Mouse (Mus musculus) midbrain, embryonic 11.5 days (tissue): ENCODE measurements around the gene Nck2. TPM values are rescaled to one million over a fixed set of nuclear protein-coding genes. Genes with fewer than 3 reads are reported as not detected.

Experiments
- ATAC-seq: fragments of 200-750 bp; cut with Nextera tagmentation; 2 replicates; pipeline ENCODE4 v1.8.0; 2017; ENCODE audit warnings: moderate TSS enrichment, moderate library complexity; ENCODE audit not compliant: low FRiP score
- DNase-seq: peaks from one replicate; pipeline ENCODE4 v3.0.0; 2015; ENCODE audit warnings: low spot score; ENCODE audit errors: missing footprints
- H3K27ac ChIP-seq: fragments of 300-500 bp; sonication (generic); 2 replicates; pipeline ENCODE4 v1.5.1; 2014; ENCODE audit warnings: low read depth, low read length
- H3K27me3 ChIP-seq: fragments of 300-500 bp; sonication (generic); 2 replicates; pipeline ENCODE4 v1.6.1; 2014; ENCODE audit warnings: mild to moderate bottlenecking, low read length, moderate library complexity, mixed read lengths; ENCODE audit not compliant: control insufficient read depth, insufficient read depth
- H3K36me3 ChIP-seq: fragments of 300-500 bp; sonication (generic); 2 replicates; pipeline ENCODE4 v1.6.1; 2014; ENCODE audit warnings: mild to moderate bottlenecking, low read length, moderate library complexity, mixed read lengths; ENCODE audit not compliant: control insufficient read depth, insufficient read depth
- H3K4me1 ChIP-seq: fragments of 300-500 bp; sonication (generic); 2 replicates; pipeline ENCODE4 v1.6.1; 2014; ENCODE audit warnings: low read length; ENCODE audit not compliant: control insufficient read depth, insufficient read depth
- H3K4me2 ChIP-seq: fragments of 300-500 bp; sonication (generic); 2 replicates; pipeline ENCODE4 v1.6.1; 2014; ENCODE audit warnings: mild to moderate bottlenecking, moderate library complexity
- H3K4me3 ChIP-seq: fragments of 300-500 bp; sonication (generic); 2 replicates; pipeline ENCODE4 v1.5.1; 2014; ENCODE audit warnings: low read depth, low read length
- H3K9ac ChIP-seq: fragments of 300-500 bp; sonication (generic); 2 replicates; pipeline ENCODE4 v1.6.1; 2014; ENCODE audit warnings: low read length
- H3K9me3 ChIP-seq: fragments of 300-500 bp; sonication (generic); 2 replicates; pipeline ENCODE4 v1.6.1; 2016; ENCODE audit warnings: low read length; ENCODE audit not compliant: control insufficient read depth
- WGBS: fragments of 180-500 bp; shearing (Covaris S2); extraction: QIAGEN DNeasy Blood & Tissue Kit; methylation state at CpG from one replicate; pipeline ENCODE4 v1.1.7; 2014; 5-methylcytosine and 5-hydroxymethylcytosine counted together
- polyA plus RNA-seq: library from polyadenylated mRNA; unstranded; fragments of >200 nt; fragmentation: Nextera tagmentation; extraction: Ambion mirVana; gene quantifications from 2 replicates; pipeline ENCODE4 v1.2.1, GENCODE M21; 2014

The Nck2 gene
- polyA plus RNA-seq, 1 experiment from 2014 or later, result 33.6 TPM

DNA sequence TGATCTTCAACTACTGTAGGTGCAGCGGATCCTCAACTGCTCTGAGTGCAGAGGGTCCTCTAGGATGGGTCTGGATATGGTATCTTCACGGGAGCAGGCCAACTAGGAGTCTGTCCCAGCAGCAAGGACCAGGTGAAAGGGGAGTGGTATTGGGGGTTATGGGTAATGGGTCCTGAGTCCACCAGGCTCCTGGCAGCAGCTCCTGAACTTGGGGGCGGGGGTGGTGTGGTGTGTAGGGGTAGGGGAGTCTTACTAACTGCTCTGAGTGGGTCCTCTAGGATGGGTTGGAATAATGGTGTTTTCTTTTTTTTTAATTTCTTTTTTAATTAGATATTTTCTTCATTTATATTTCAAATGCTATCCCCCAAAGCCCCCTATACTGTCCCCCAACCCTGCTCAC, 73.0 kb downstream of the Nck2 start:
- WGBS, result 96% methylated on average over 3 of the region's 3 CpGs
- H3K4me2 ChIP-seq, result no peak overlapping the region
- no peak overlapping the region for H3K4me3 ChIP-seq
- DNase-seq (no peak), ATAC-seq (no peak)
- no peaks in the 10 kb centered on the region for H3K27me3 ChIP-seq
- no peak overlapping the region for H3K9ac ChIP-seq
- H3K4me1 ChIP-seq, result no peaks in the 10 kb centered on the region
- H3K9me3 ChIP-seq, result no peaks in the 10 kb centered on the region
- no peak overlapping the region for H3K27ac ChIP-seq
- H3K36me3 ChIP-seq, result no peaks in the 10 kb centered on the region

DNA sequence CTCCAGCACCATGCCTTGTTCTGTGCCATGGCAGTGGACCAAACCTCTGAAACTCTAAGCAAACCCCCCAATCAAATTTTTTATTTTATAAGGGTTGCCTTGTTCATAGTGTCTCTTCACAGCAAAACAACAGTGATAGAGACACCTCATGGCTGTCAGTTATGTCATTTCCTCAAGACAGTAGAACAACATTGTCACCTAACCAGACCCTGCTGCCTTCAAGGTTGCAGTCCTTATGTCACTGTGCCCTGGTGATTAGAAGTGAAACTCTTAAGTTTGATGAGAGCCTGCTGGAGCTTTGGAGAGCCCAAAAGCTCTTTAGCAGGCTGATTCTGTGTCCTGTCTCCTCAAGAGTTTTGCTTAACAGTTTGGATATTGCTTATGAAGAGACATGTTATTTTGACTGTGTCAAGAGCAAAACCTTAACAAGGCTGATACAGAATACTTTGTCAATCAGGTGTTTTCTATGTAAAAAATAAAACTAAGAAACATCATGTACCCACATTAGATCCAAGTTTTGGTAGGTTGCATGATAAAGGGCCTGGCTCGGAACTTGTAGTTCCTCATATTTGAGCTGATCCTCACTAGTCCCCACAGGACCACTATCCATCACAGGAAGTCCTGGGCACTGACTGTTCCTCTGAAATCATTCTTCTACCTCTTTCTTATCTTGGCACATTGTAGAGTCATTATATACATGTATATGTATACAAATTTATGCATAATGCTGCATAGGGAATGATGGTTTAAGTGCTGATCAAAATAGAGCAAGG, 76.0 kb downstream of the Nck2 start:
- H3K27ac ChIP-seq, result no peak overlapping the region
- WGBS, result 82% methylated on average over 1 of the region's 1 CpGs
- no peak overlapping the region for H3K4me3 ChIP-seq
- no peaks in the 10 kb centered on the region for H3K36me3 ChIP-seq
- no peak for DNase-seq
- H3K4me1 ChIP-seq, result no peaks in the 10 kb centered on the region
- no peak overlapping the region for H3K9ac ChIP-seq
- ATAC-seq, result no peak
- H3K27me3 ChIP-seq, result no peaks in the 10 kb centered on the region
- no peak overlapping the region for H3K4me2 ChIP-seq
- H3K9me3 ChIP-seq, result no peaks in the 10 kb centered on the region

- no peak overlapping the region for H3K4me2 ChIP-seq
- no peak overlapping the region for H3K9ac ChIP-seq
- no peaks in the 10 kb centered on the region for H3K4me1 ChIP-seq
- no peaks in the 10 kb centered on the region for H3K27me3 ChIP-seq
- H3K36me3 ChIP-seq, result no peaks in the 10 kb centered on the region
- no peaks in the 10 kb centered on the region for H3K9me3 ChIP-seq
- no peak overlapping the region for H3K4me3 ChIP-seq
- 95% methylated on average over 3 of the region's 3 CpGs for WGBS
- H3K27ac ChIP-seq, result no peak overlapping the region
- DNase-seq (no peak), ATAC-seq (no peak)
Observed at GRCm38 (mm10) chr1:43520989-43521371, 76.6 kb downstream of the Nck2 start.

- Histone ChIP-seq H3K4me2 (no peak overlapping the region), H3K36me3 (no peaks in the 10 kb centered on the region), H3K4me3 (no peak overlapping the region), H3K27ac (no peak overlapping the region), H3K4me1 (no peaks in the 10 kb centered on the region), H3K27me3 (no peaks in the 10 kb centered on the region), H3K9ac (no peak overlapping the region), H3K9me3 (no peaks in the 10 kb centered on the region)
- no peak for ATAC-seq
- DNase-seq, result no peak
- WGBS, result 91% methylated on average over 3 of the region's 3 CpGs
Observed at GRCm38 (mm10) chr1:43521512-43521911, 77.1 kb downstream of the Nck2 start.

GRCm38 (mm10) chr1:43521950-43522349, 77.6 kb downstream of the Nck2 start:
- WGBS, result 92% methylated on average over 4 of the region's 4 CpGs

GRCm38 (mm10) chr1:43522976-43523375, 78.6 kb downstream of the Nck2 start:
- 95% methylated on average over 2 of the region's 2 CpGs for WGBS
- H3K4me3 ChIP-seq, result no peak overlapping the region
- no peak overlapping the region for H3K4me2 ChIP-seq
- no peaks in the 10 kb centered on the region for H3K36me3 ChIP-seq
- no peak overlapping the region for H3K27ac ChIP-seq
- no peaks in the 10 kb centered on the region for H3K27me3 ChIP-seq
- H3K4me1 ChIP-seq, result no peaks in the 10 kb centered on the region
- no peak for ATAC-seq
- no peaks in the 10 kb centered on the region for H3K9me3 ChIP-seq
- no peak overlapping the region for H3K9ac ChIP-seq
- no peak for DNase-seq

More at GRCm38 (mm10) chr1:43521950-43522349, 77.6 kb downstream of the Nck2 start:
- no peaks in the 10 kb centered on the region for H3K9me3 ChIP-seq
- no peak overlapping the region for H3K9ac ChIP-seq
- ATAC-seq (no peak), DNase-seq (no peak)
- H3K4me2 ChIP-seq, result no peak overlapping the region
- no peak overlapping the region for H3K4me3 ChIP-seq
- no peaks in the 10 kb centered on the region for H3K36me3 ChIP-seq
- no peak overlapping the region for H3K27ac ChIP-seq
- no peaks in the 10 kb centered on the region for H3K27me3 ChIP-seq
- H3K4me1 ChIP-seq, result no peaks in the 10 kb centered on the region

DNA sequence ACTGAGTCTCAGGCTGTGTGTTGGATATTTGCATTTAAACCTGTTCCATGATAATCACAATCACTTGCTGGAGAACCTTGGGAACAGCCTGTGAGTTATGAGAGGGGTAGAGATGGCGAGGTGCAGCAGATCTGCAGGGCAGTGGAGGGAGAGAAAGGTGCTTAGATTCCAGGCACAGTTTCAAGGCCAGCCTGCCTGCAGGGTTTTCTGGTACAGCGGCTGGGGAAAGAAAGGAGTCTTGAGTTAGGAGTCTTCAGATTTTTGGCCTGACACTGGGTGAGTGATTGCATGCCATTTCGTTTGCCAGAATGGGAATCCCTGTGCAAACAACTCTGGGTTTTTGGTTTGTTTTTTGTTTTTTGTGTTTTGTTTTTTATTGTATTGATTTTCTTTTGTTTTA, 80.0 kb downstream of the Nck2 start:
- H3K4me3 ChIP-seq, result no peak overlapping the region
- WGBS, result 88% methylated on average over 3 of the region's 3 CpGs
- H3K4me2 ChIP-seq, result no peak overlapping the region
- H3K36me3 ChIP-seq, result no peaks in the 10 kb centered on the region
- ATAC-seq (no peak), DNase-seq (no peak)
- no peaks in the 10 kb centered on the region for H3K4me1 ChIP-seq
- H3K27me3 ChIP-seq, result no peaks in the 10 kb centered on the region
- H3K9ac ChIP-seq, result no peak overlapping the region
- H3K27ac ChIP-seq, result no peak overlapping the region
- H3K9me3 ChIP-seq, result no peaks in the 10 kb centered on the region

- whole genome bisulfite sequencing, result 97% methylated on average over 2 of the region's 2 CpGs
- no peaks in the 10 kb centered on the region for H3K4me1 ChIP-seq
- ATAC-seq, result no peak
- no peak overlapping the region for H3K4me2 ChIP-seq
- DNase-seq, result no peak
- no peaks in the 10 kb centered on the region for H3K27me3 ChIP-seq
- H3K36me3 ChIP-seq, result no peaks in the 10 kb centered on the region
- H3K9me3 ChIP-seq, result no peaks in the 10 kb centered on the region
- no peak overlapping the region for H3K9ac ChIP-seq
- H3K27ac ChIP-seq, result no peak overlapping the region
- H3K4me3 ChIP-seq, result no peak overlapping the region
Observed at GRCm38 (mm10) chr1:43528275-43528674, 83.9 kb downstream of the Nck2 start.

DNA sequence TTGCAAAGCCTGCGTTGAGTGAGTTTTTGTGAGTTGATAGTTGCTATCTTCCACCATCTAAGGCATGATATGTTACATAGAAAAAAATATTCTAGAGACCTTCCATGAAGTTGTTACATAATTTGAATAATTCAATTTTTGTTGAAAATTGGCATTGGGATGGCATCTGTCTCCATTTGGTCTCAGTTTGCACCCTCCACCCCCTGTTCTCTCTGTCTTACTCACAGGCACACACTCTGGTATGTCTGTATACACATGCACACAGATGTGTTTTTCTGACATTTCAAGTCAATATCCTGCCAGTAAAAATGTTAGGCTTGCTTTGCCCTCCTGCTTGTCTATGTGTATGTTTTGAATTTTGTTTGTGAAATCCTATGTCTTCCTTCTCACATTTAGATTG, 84.7 kb downstream of the Nck2 start:
- Histone ChIP-seq H3K27ac (no peak overlapping the region), H3K4me3 (no peak overlapping the region), H3K9me3 (no peaks in the 10 kb centered on the region), H3K36me3 (0 out of 2 replicates have a peak, but pooled peaks cover under 1% of the 10 kb centered on the region), H3K27me3 (no peaks in the 10 kb centered on the region), H3K4me1 (no peaks in the 10 kb centered on the region), H3K4me2 (no peak overlapping the region), H3K9ac (no peak overlapping the region)
- WGBS, result 92% methylated on average over 1 of the region's 1 CpGs
- DNase-seq, result no peak
- ATAC-seq, result no peak
